Comparison of ENCODE assay signal across 8 mouse cellular contexts in genomic region chr12:86941734-86942486, GRCm38 (mm10). TPM values are rescaled to one million over a fixed set of nuclear protein-coding genes. Genes with fewer than 3 reads are reported as not detected.
DNase-seq lines count a peak whose midpoint lies in the region; ATAC-seq and TF ChIP-seq lines count a peak whose summit lies in the region.

No protein-coding gene starts in this region.

- H3K27me3 ChIP-seq in hindbrain, embryonic 14.5 days (ENCODE audit: control insufficient read depth, insufficient read depth, low read length) = no peaks in the 10 kb centered on the region
- no peaks in the 10 kb centered on the region for H3K27me3 ChIP-seq in neural tube, embryonic 15.5 days (replicated peaks)

- H3K4me1 ChIP-seq in hindbrain, embryonic 14.5 days (replicated peaks; ENCODE audit: control insufficient read depth, insufficient read depth, low read length) = peaks cover 40% of the 10 kb centered on the region
- peaks cover 36% of the 10 kb centered on the region for H3K4me1 ChIP-seq in neural tube, embryonic 15.5 days

- peak overlapping the region; percentile 31 for H3K4me2 ChIP-seq in hindbrain, embryonic 14.5 days (replicated peaks)
- H3K4me2 ChIP-seq in neural tube, embryonic 15.5 days = peak overlapping the region; percentile 24

- DNase-seq in left cerebral cortex, adult 2 months (ENCODE audit: extremely low spot score in 1 of 2, low spot score in 2 of 2) = no peak
- no peak for DNase-seq in left cerebral cortex, adult 18-20 months (ENCODE audit: low spot score in 2 of 2)
- peak; percentile 80 for DNase-seq in embryo, embryonic 10 days (ENCODE audit: low spot score)
- peak; percentile 78 for DNase-seq in hindbrain, embryonic 14.5 days (ENCODE audit: low spot score)
- DNase-seq in testis, postnatal 10 days (ENCODE audit: low spot score) = no peak
- DNase-seq in cerebellum, adult 9-11 months = no peak

- peak overlapping the region; percentile 51 for H3K9ac ChIP-seq in hindbrain, embryonic 14.5 days
- H3K9ac ChIP-seq in neural tube, embryonic 15.5 days (replicated peaks) = 0 out of 2 replicates have a peak overlapping the region, but pooled peaks have one; percentile 21

- 0 out of 2 replicates have a peak overlapping the region, but pooled peaks have one; percentile 11 for H3K4me3 ChIP-seq in left cerebral cortex, adult 2 months
- no peak overlapping the region for H3K4me3 ChIP-seq in hindbrain, embryonic 14.5 days (replicated peaks; ENCODE audit: low read length)
- no peak overlapping the region for H3K4me3 ChIP-seq in neural tube, embryonic 15.5 days (replicated peaks)

- intact Hi-C loops in left cerebral cortex, adult 2 months (cut with DNase I) = no loop called here

- ATAC-seq in hindbrain, embryonic 14.5 days (ENCODE audit: low FRiP score) = peak; percentile 72
- ATAC-seq in neural tube, embryonic 15.5 days (ENCODE audit: low FRiP score) = peak; percentile 61
- ATAC-seq in cerebellum, adult (ENCODE audit: insufficient number of reproducible peaks, low FRiP score, low TSS enrichment) = no peak

- peak overlapping the region; percentile 72 for H3K27ac ChIP-seq in left cerebral cortex, adult 2 months
- peak overlapping the region; percentile 91 for H3K27ac ChIP-seq in hindbrain, embryonic 14.5 days
- peak overlapping the region; percentile 89 for H3K27ac ChIP-seq in neural tube, embryonic 15.5 days (replicated peaks)

- WGBS in hindbrain, embryonic 14.5 days = 13% methylated on average over 5 of the region's 5 CpGs
- 13% methylated on average over 5 of the region's 5 CpGs for WGBS in neural tube, embryonic 15.5 days

- no peak for TF ChIP-seq CTCF in left cerebral cortex, adult 2 months (IDR thresholded peaks at IDR 0.05)

- H3K36me3 ChIP-seq in hindbrain, embryonic 14.5 days (replicated peaks; ENCODE audit: control insufficient read depth, insufficient read depth) = no peaks in the 10 kb centered on the region
- no peaks in the 10 kb centered on the region for H3K36me3 ChIP-seq in neural tube, embryonic 15.5 days

- no peaks in the 10 kb centered on the region for H3K9me3 ChIP-seq in hindbrain, embryonic 14.5 days (ENCODE audit: control insufficient read depth, low read length)
- H3K9me3 ChIP-seq in neural tube, embryonic 15.5 days (replicated peaks) = no peaks in the 10 kb centered on the region

RNA-seq across cellular contexts. Expression of gene Cipc, which starts 4.9 kb away (rescaled TPM):
- total RNA-seq in left cerebral cortex, adult 2 months (2021) = 10 to 100 TPM; 79.8 to 91.6 TPM
- total RNA-seq in left cerebral cortex, adult 18-20 months (2021) = 10 to 100 TPM; 84.0 to 86.8 TPM
- 46.8 and 52.1 TPM in 2 replicates for polyA plus RNA-seq in hindbrain, embryonic 14.5 days (2014; fragmentation: Nextera tagmentation; extraction: Ambion mirVana)
- 37.2 and 40.8 TPM in 2 replicates for polyA plus RNA-seq in neural tube, embryonic 15.5 days (2015; fragmentation: Nextera tagmentation; extraction: Ambion mirVana)

RNA-seq across cellular contexts. Expression of gene Zdhhc22, which starts 48.3 kb away (rescaled TPM):
- 10 to 100 TPM; 59.1 to 61.3 TPM for total RNA-seq in left cerebral cortex, adult 2 months (2021)
- total RNA-seq in left cerebral cortex, adult 18-20 months (2021) = 10 to 100 TPM; 53.8 to 58.4 TPM
- polyA plus RNA-seq in hindbrain, embryonic 14.5 days (2014; fragmentation: Nextera tagmentation; extraction: Ambion mirVana) = 14.9 and 15.6 TPM in 2 replicates
- 18.2 and 19.4 TPM in 2 replicates for polyA plus RNA-seq in neural tube, embryonic 15.5 days (2015; fragmentation: Nextera tagmentation; extraction: Ambion mirVana)

RNA-seq across cellular contexts. Expression of gene Irf2bpl, which starts 57.3 kb away (rescaled TPM):
- 10 to 100 TPM; 74.3 to 80.8 TPM for total RNA-seq in left cerebral cortex, adult 2 months (2021)
- total RNA-seq in left cerebral cortex, adult 18-20 months (2021) = 10 to 100 TPM; 91.6 to 93.6 TPM
- polyA plus RNA-seq in hindbrain, embryonic 14.5 days (2014; fragmentation: Nextera tagmentation; extraction: Ambion mirVana) = 64.5 and 65.5 TPM in 2 replicates
- 53.3 and 69.9 TPM in 2 replicates for polyA plus RNA-seq in neural tube, embryonic 15.5 days (2015; fragmentation: Nextera tagmentation; extraction: Ambion mirVana)

Comparison
In these comparisons a context has a peak if more than half of its experiments do, and no peak if none do; other contexts are left out.
1. DNase-seq: peak in embryo, embryonic 10 days (single experiment) and hindbrain, embryonic 14.5 days (single experiment); none in left cerebral cortex, adult 2 months (0 of 2), left cerebral cortex, adult 18-20 months (0 of 2), testis, postnatal 10 days (single experiment) and cerebellum, adult 9-11 months (single experiment).
2. Peak in every context shown above with its lines, with median percentiles within 50 percentile points of each other: H3K27ac ChIP-seq.